ENCODE assay signal across 7 mouse cellular contexts in genomic region chr11:32542687-32543411, GRCm38 (mm10). TPM values are rescaled to one million over a fixed set of nuclear protein-coding genes. Genes with fewer than 3 reads are reported as not detected.
DNase-seq lines count a peak whose midpoint lies in the region; ATAC-seq and TF ChIP-seq lines count a peak whose summit lies in the region.

No protein-coding gene starts in this region.

- WGBS in midbrain, embryonic 10.5 days = 31% methylated on average over 3 of the region's 3 CpGs
- WGBS in midbrain, postnatal 0 days = 36% methylated on average over 3 of the region's 3 CpGs
- 33% methylated on average over 2 of the region's 3 CpGs for WGBS in forebrain, postnatal 0 days
- WGBS in forebrain, embryonic 12.5 days = 30% methylated on average over 3 of the region's 3 CpGs

- peaks cover 20% of the 10 kb centered on the region for H3K4me1 ChIP-seq in midbrain, embryonic 10.5 days
- no peaks in the 10 kb centered on the region for H3K4me1 ChIP-seq in midbrain, postnatal 0 days (ENCODE audit: insufficient read depth, low read length)
- H3K4me1 ChIP-seq in forebrain, postnatal 0 days (ENCODE audit: insufficient read depth) = no peaks in the 10 kb centered on the region
- H3K4me1 ChIP-seq in forebrain, embryonic 12.5 days = peaks cover 17% of the 10 kb centered on the region

- ATAC-seq in midbrain, postnatal 0 days (ENCODE audit: low FRiP score) = no peak
- no peak for ATAC-seq in forebrain, postnatal 0 days
- ATAC-seq in forebrain, embryonic 12.5 days (ENCODE audit: low FRiP score) = no peak

- no peaks in the 10 kb centered on the region for H3K9me3 ChIP-seq in midbrain, embryonic 10.5 days (replicated peaks)
- H3K9me3 ChIP-seq in midbrain, postnatal 0 days (ENCODE audit: low read length) = no peaks in the 10 kb centered on the region
- no peaks in the 10 kb centered on the region for H3K9me3 ChIP-seq in forebrain, postnatal 0 days (ENCODE audit: low read length)
- no peaks in the 10 kb centered on the region for H3K9me3 ChIP-seq in forebrain, embryonic 12.5 days

- peaks cover 25% of the 10 kb centered on the region; the same call in 1 of the 2 replicates for H3K27me3 ChIP-seq in midbrain, embryonic 10.5 days (ENCODE audit: low read depth, poor library complexity, severe bottlenecking)
- H3K27me3 ChIP-seq in midbrain, postnatal 0 days (ENCODE audit: insufficient read depth, low read length) = no peaks in the 10 kb centered on the region
- H3K27me3 ChIP-seq in myocyte (ENCODE audit: control insufficient read depth, insufficient read depth, insufficient read length) = no peaks in the 10 kb centered on the region
- H3K27me3 ChIP-seq in forebrain, postnatal 0 days (ENCODE audit: insufficient read depth, low read length) = no peaks in the 10 kb centered on the region
- H3K27me3 ChIP-seq in forebrain, embryonic 12.5 days = peaks cover 24% of the 10 kb centered on the region

- no peak overlapping the region for H3ac ChIP-seq in myocyte (ENCODE audit: control insufficient read depth, insufficient read length)

- TF ChIP-seq POLR2A in myocyte (IDR thresholded peaks at IDR 0.05; ENCODE audit: insufficient read length, low read depth) = no peak

- H3K4me2 ChIP-seq in midbrain, postnatal 0 days (ENCODE audit: low read depth, low read length, poor library complexity, severe bottlenecking) = no peak overlapping the region
- H3K4me2 ChIP-seq in myocyte (ENCODE audit: low read depth) = peak overlapping the region; percentile 41
- no peak overlapping the region for H3K4me2 ChIP-seq in forebrain, postnatal 0 days (ENCODE audit: low read depth)
- H3K4me2 ChIP-seq in forebrain, embryonic 12.5 days = no peak overlapping the region

- H3K4me3 ChIP-seq in midbrain, embryonic 10.5 days = no peak overlapping the region
- no peak overlapping the region for H3K4me3 ChIP-seq in midbrain, postnatal 0 days (ENCODE audit: low read depth, low read length)
- H3K4me3 ChIP-seq in myocyte = no peak overlapping the region
- H3K4me3 ChIP-seq in forebrain, postnatal 0 days (ENCODE audit: low read depth, low read length) = no peak overlapping the region
- H3K4me3 ChIP-seq in forebrain, embryonic 12.5 days (replicated peaks) = no peak overlapping the region

- H3K9ac ChIP-seq in midbrain, postnatal 0 days (replicated peaks; ENCODE audit: low read length, poor library complexity, severe bottlenecking) = no peak overlapping the region
- H3K9ac ChIP-seq in forebrain, postnatal 0 days = no peak overlapping the region
- H3K9ac ChIP-seq in forebrain, embryonic 12.5 days = no peak overlapping the region

- 0 out of 2 replicates have a peak overlapping the region, but pooled peaks have one; percentile 4 for H3K27ac ChIP-seq in midbrain, embryonic 10.5 days (replicated peaks)
- H3K27ac ChIP-seq in midbrain, postnatal 0 days (ENCODE audit: low read depth, low read length) = no peak overlapping the region
- no peak overlapping the region for H3K27ac ChIP-seq in forebrain, postnatal 0 days (ENCODE audit: low read depth, low read length)
- no peak overlapping the region for H3K27ac ChIP-seq in forebrain, embryonic 12.5 days

- H3K79me2 ChIP-seq in myocyte (ENCODE audit: control insufficient read depth, insufficient read depth) = peaks cover 35% of the 10 kb centered on the region

- DNase-seq in midbrain, embryonic 10.5 days (ENCODE audit: low spot score) = no peak
- DNase-seq in midbrain, postnatal 0 days (ENCODE audit: low spot score) = no peak
- peak; percentile 93 for DNase-seq in induced T-regulatory cell, adult 2 months (ENCODE audit: low read depth)
- DNase-seq in embryo, embryonic 10.5 days (ENCODE audit: low spot score) = no peak
- no peak for DNase-seq in forebrain, postnatal 0 days

- H3K36me3 ChIP-seq in midbrain, embryonic 10.5 days = no peaks in the 10 kb centered on the region
- no peaks in the 10 kb centered on the region; the same call in 1 of the 2 replicates for H3K36me3 ChIP-seq in midbrain, postnatal 0 days (ENCODE audit: insufficient read depth, low read length)
- H3K36me3 ChIP-seq in myocyte (ENCODE audit: control insufficient read depth, insufficient read depth) = no peaks in the 10 kb centered on the region
- H3K36me3 ChIP-seq in forebrain, postnatal 0 days (ENCODE audit: insufficient read depth) = no peaks in the 10 kb centered on the region
- no peaks in the 10 kb centered on the region for H3K36me3 ChIP-seq in forebrain, embryonic 12.5 days (replicated peaks)

- no peak for TF ChIP-seq CTCF in midbrain, postnatal 0 days (IDR thresholded peaks at IDR 0.05)
- no peak for TF ChIP-seq CTCF in forebrain, postnatal 0 days (IDR thresholded peaks at IDR 0.05; ENCODE audit: low read depth)

TF ChIP-seq in myocyte, 11 proteins besides CTCF, POLR2A, EP300 and RAD21:
- TF ChIP-seq MYOG (IDR thresholded peaks at IDR 0.05; ENCODE audit: control insufficient read depth in 1 of 3, insufficient read depth in 1 of 3, insufficient read length in 2 of 3, low read depth in 2 of 3) = no peak
- TF ChIP-seq USF1 (IDR thresholded peaks at IDR 0.05; ENCODE audit: low read depth) = no peak
- TF ChIP-seq E2F4 (IDR thresholded peaks at IDR 0.05; ENCODE audit: insufficient read depth) = no peak
- no peak for TF ChIP-seq REST (IDR thresholded peaks at IDR 0.05; ENCODE audit: insufficient read depth, insufficient read length)
- no peak for TF ChIP-seq CEBPB (IDR thresholded peaks at IDR 0.05; ENCODE audit: insufficient read depth, poor library complexity, severe bottlenecking)
- TF ChIP-seq TCF3 (IDR thresholded peaks at IDR 0.05; ENCODE audit: insufficient read length, low read depth) = no peak
- TF ChIP-seq SRF (IDR thresholded peaks at IDR 0.05; ENCODE audit: control insufficient read depth, insufficient read length, low read depth) = no peak
- no peak for TF ChIP-seq MAX (IDR thresholded peaks at IDR 0.05; ENCODE audit: low read depth)
- no peak for TF ChIP-seq POLR2AphosphoS2 (IDR thresholded peaks at IDR 0.05; ENCODE audit: insufficient read length, low read depth)
- TF ChIP-seq MYOD1 (IDR thresholded peaks at IDR 0.05; ENCODE audit: control insufficient read depth in 1 of 3, insufficient read length in 2 of 3, low read depth in 2 of 3) = no peak
- TF ChIP-seq TCF12 (IDR thresholded peaks at IDR 0.05; ENCODE audit: insufficient read depth, poor library complexity, severe bottlenecking) = no peak

RNA-seq across cellular contexts. Expression of gene Stk10, which starts 9.7 kb away (rescaled TPM):
- polyA plus RNA-seq in midbrain, embryonic 10.5 days (2016; fragmentation: Nextera tagmentation; extraction: Ambion mirVana) = 1.5 and 2.1 TPM in 2 replicates
- total RNA-seq in midbrain, postnatal 0 days (2014; rRNA removed) = 4.7 and 9.4 TPM in 2 replicates
- 0.87 and 0.99 TPM in 2 replicates for polyA plus RNA-seq in midbrain, postnatal 0 days (2015; fragmentation: Nextera tagmentation; extraction: Ambion mirVana)
- polyA plus RNA-seq in myocyte (2012; fragmentation: generic; extraction: Trizol) = 7.1 TPM
- 2.0 and 2.3 TPM in 2 replicates for total RNA-seq in forebrain, postnatal 0 days (2014; rRNA removed)
- 0.90 and 0.97 TPM in 2 replicates for polyA plus RNA-seq in forebrain, postnatal 0 days (2015; fragmentation: Nextera tagmentation; extraction: Ambion mirVana)
- polyA plus RNA-seq in forebrain, embryonic 12.5 days (2016; fragmentation: Nextera tagmentation; extraction: Ambion mirVana) = 2.3 and 2.4 TPM in 2 replicates

RNA-seq across cellular contexts. Expression of gene Efcab9, which starts 11.0 kb away (rescaled TPM):
- polyA plus RNA-seq in midbrain, embryonic 10.5 days (2016; fragmentation: Nextera tagmentation; extraction: Ambion mirVana) = 0.32 TPM in 1 of 2 replicates, not detected in the other
- total RNA-seq in midbrain, postnatal 0 days (2014; rRNA removed) = not detected in 2 replicates
- polyA plus RNA-seq in midbrain, postnatal 0 days (2015; fragmentation: Nextera tagmentation; extraction: Ambion mirVana) = not detected in 2 replicates
- polyA plus RNA-seq in myocyte (2012; fragmentation: generic; extraction: Trizol) = 0.08 TPM
- total RNA-seq in forebrain, postnatal 0 days (2014; rRNA removed) = not detected in 2 replicates
- polyA plus RNA-seq in forebrain, postnatal 0 days (2015; fragmentation: Nextera tagmentation; extraction: Ambion mirVana) = 0.22 TPM in 1 of 2 replicates, not detected in the other
- polyA plus RNA-seq in forebrain, embryonic 12.5 days (2016; fragmentation: Nextera tagmentation; extraction: Ambion mirVana) = 0.27 TPM in 1 of 2 replicates, not detected in the other
